Mouse (Mus musculus) urinary bladder, adult 2 months (tissue): ENCODE measurements around the gene Slc22a21. TPM values are rescaled to one million over a fixed set of nuclear protein-coding genes. Genes with fewer than 3 reads are reported as not detected.
"Not testable (repeated sequence)": the region's sequence is repeated elsewhere in the genome, so short reads cannot be mapped to it uniquely, and the experiment has no call there.

ENCODE experiments used
- DNase-seq: peaks from one replicate; pipeline ENCODE4 v3.0.0; 2022; ENCODE audit warnings: low spot score
- polyA plus RNA-seq: library from polyadenylated mRNA; depleted of rRNA; stranded (reverse); fragments of >200 nt; gene quantifications from 2 replicates; pipeline ENCODE4 v1.2.3, GENCODE M21; 2012; rRNA removed

Gene Slc22a21
- 18.8 and 20.5 TPM in 2 replicates for polyA plus RNA-seq

DNA sequence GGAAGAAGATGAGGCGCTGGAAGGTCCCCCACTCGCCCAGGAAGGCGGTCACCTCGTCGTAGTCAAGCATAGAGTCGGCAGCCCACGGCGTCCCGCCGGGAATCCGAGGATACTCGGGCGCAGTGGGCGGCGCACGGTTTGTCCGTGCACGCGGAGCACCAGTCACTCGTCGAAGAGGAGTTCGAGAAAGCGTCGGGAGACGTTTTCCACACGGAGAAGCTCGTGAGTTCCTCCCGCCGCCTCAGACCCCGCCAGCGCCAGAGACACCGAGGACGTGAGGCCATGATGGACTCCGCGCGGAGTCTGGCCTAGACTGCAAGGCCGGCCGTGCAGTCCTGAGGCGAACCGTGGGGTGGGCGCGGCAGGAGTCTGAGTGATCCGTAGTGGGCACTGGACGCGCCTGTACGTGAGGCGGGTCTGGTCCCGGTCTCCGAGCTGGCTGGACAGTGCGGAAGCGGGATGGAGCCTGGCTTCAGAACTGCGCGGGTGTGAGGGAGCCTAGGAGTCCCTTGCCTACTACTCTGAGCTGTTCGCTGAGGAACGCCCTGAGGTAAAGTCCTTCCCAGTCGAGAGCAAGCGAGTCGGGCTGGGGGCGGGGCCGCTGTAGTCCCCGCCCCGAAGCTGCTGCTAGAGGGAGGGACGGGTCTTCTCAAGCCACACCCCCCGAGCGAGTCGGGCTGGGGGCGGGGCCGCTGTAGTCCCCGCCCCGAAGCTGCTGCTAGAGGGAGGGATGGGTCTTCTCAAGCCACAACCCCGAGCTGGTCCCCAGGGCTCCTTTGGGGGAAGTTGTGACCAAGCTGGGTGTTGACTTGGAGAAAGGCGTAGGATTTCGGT, at the start of gene Slc22a21:
TSS of gene Slc22a21 (minus strand) at position 545 of the 834 bp plus-strand sequence.
- DNase-seq, result peak; percentile 56

DNA sequence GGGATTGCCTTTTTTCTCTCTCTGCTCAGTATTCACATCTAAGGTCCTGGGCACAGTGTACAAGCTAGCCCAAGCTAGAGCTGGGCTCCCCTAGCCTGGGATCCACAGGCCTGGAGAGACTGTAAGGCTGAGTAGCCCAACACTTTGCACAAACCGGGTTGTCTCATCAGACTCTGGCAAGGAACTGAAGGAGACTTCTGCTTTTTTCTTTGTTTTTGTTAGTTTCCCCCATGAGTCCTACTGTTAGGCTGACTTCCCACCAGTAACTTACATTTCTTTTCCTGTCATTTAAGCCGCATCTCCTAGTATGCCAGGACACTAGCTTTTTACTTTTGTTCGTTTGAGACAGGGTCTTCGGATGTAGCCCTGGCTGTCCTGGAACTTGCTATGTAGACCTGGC, 48.9 kb upstream of the Slc22a21 start:
- DNase-seq, result no peak

DNA sequence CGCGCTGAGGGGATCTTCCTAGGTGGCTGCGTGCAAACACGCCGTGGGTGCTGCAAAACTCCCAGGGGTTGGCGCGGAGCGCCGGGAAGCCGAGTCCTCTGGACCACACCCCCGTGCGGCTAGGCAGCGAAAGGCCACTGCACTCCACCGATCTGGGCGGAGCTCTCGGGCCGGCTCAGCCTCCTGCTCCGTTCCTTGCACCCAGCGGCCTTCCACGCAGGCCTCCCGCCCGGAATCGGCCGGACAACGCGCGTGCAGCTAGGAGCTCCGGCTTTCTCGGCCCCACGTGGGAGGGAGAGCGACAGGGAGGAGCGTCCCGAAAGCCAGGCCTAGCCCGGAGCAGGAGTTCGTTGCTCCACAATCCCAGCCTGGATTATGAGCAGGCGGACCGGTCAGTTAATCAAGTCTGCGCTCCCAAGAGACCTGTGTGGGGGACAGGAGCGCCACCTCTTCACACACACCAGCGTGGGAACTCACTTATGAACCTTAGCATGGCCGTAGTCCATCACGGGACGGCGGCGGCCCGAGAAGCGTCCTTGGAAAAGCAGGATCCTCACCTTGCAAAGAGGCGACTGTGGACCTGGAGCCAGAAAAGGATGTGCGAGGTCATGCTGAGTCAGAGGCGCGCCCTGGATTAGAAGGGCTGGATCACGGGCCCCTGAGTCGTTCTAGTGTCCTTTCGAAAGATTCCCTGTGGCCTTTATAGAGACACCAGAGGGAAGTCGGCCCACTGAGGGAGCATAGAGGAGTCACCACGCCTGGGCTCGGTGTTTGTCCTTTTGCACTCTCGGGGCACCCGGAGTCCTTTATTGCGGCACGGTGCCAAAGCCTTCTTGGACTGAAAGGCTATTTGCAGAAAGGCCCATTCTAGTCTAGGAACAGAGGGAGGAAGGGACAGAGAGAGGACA, 48.2 kb upstream of the Slc22a21 start, which contains the start of gene Slc22a4:
TSS of gene Slc22a4 (minus strand) at position 47 of the 908 bp plus-strand sequence.
- peak; percentile 70 for DNase-seq

DNA sequence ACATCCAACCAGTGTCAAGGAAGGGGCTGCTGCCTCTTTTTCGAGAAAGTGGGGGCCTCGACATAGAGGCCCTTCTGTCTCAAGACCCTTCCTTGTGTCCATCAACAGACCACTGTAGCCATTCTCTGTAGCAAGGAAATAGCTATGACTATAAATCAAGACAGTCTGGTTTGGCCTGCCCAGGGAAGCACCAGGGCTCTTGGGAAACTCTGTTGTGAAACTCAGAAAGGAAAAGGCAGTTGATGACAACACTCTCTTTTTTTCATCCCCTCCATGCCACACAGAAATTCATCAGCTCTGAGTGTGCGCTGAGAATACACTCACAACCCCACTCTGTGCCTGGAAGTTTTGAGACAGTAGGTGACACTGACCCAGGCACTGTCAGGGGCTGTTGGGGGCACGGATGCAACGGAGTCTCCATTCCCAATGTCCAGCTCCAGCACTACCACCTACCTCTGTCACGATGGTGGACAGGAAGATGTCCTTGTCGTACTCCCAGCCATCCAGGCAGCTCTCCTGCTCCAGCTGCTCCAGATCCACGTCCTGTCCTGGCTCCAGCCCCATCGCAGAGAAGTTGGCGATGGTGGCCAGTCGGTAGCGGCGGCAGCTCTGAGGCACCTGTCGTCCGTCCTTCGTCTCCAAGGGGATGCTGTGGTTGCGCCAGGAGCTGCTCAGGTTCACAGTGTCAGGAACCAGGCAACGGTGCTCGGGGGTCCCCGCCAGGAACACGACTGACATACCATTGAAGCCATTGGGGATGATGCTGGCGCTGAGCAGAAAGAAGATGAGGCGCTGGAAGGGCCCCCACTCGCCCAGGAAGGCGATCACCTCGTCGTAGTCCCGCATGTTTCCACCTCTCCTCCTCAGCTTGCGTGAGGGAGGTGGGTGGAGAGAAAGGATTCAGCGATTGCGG, 47.3 kb upstream of the Slc22a21 start:
- DNase-seq, result no peak

DNA sequence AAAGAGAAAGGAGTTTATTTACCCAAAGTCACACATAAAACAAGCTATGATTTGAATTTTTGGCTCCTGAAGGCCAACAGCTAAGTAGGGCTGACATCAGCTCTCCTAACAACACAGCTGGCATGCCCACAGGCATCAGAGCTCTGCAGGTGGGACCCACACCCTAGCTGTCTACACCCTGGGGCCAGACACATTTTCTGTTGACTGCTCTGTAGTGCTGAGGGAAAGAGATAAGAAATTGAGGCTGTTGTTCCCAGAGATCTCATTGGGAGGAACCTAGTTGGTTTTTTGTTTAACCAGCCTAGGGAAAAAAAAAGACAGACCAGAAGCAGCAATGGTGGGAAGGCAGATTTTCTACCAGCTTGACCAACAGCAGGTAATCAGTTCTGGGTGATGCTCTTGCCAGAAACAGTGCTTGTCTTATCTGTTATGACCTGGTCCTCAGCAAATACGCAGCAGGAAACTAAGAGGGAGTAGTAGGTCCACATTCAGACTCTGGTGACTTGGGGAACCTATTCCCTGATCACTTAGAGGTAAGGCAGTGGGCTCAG, 46.4 kb upstream of the Slc22a21 start:
- no peak for DNase-seq

DNA sequence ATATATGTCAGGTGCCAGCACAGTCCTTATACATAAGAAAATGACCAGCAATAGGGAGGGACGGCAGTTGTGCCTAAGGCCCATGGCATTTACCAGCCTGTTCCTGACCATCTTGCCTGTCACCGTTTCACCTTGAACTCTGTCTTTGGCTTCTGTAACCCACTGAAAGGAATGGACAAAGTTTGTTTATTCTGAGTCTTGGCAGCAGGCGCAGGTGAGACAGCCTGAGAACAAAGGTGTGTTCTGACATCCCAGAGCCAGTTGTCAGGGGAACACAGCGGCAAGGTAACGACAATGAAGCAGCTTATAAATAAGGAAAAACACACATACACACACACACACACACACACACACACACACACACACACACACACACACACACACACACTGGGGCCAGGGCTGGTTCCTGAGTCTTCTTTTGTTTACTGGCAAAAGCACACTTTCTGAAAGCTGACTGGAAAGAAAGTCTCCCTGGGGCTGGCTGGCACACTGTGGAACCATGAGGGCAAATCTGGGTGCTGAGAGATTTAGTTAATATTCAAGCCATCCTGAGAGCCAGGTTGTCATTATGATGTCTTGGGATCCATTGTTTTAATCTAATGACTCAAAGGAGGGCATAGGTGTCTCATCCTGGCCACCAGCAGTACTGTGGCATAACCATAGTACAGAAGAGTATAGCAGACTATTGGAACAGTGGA, 41.4 kb upstream of the Slc22a21 start:
- no peak for DNase-seq

DNA sequence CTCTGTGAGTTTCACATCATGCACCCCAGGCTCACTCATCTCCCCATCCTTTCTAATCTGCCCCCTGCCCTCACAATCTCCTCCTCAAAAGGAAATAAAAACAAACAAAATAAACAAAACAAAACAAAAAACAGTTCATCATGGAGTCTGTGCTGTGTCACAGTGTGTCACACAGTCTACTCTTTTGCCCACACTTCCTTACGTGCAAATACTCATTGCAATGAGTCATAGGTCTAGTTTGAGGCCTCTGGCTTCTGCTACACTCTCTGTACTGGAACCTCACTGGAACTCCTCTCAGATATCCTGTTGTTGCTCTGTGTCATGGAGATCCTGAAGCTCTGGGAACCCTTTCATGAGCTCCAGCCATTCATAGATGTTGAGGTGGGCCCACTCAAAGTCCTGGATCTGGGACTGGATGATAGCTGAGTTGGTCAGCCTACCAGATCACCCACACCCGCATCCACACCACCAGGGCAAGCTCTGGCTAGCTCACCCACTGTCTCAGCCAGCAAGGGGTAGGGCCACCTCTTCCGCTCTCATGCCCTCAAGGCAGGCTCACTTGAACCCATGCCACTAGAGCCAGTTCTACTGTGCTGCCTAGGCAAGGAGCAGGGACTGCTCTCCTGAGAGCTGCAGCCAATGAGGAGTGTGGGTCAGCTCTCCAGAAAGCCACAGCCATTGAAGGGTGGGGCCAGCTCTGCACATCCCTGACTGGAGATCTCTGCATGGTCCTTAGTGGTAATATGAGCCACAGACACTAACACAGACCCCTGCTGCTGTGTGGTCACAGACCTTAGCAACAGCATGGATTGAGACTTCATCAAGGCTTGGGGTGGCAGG, 39.0 kb upstream of the Slc22a21 start:
- DNase-seq, result no peak

DNA sequence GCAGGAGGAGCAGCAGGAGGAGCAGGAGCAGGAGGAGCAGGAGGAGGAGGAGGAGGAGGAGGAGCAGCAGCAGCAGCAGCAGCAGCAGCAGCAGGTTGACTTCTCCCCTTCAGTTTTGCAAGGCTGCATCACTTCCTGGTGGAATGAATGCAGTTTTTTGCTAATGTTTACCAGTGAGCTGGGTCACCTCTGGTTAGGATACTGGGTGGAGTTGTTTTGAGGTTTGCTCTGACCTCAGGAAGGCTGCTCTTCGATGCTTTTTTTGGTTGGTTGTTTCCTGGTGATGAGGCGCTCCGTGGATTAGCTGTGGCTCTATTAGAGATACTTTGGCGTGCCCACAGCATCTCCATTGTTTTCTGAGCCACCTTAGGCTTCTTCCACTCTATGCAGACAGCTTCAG, 37.5 kb upstream of the Slc22a21 start:
- DNase-seq, result no peak

DNA sequence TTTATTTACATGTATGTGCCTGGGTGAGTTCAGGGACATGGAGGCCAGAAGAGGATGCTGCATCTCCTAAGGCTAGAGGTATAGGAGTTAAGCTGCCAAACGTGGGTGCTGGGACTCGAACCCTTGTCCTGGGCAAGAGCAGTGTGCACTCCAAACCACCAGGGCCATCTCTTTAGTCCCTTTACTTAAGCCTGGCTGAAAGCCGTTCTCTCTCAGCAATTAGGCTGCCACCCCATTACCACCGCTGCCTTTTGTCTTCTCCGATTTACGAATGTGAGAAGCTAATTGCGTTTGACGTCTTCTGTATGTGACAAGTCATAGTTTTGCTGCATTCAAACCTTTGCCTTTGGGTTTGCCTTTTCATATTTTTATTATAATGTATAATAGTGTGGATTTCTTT, 35.9 kb upstream of the Slc22a21 start:
- no peak for DNase-seq

DNA sequence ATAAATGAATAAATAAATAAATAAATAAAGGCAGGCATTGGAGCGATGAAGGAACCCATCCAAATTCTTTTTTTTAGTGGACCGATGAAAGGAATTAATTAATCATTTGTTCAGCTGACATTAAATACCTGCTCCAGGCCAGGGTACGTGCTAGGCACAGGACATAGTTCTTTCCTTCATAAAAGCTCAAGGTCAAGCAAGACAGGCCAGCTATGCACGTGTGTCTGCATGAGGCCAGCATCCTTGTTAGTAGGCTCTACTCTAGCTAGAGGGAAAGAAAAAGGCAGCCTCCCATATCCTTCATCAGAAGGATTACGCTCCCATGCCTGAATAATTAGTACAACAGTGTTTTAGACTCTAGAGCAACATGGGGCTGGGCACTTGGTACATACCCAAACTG, 32.8 kb upstream of the Slc22a21 start:
- no peak for DNase-seq

DNA sequence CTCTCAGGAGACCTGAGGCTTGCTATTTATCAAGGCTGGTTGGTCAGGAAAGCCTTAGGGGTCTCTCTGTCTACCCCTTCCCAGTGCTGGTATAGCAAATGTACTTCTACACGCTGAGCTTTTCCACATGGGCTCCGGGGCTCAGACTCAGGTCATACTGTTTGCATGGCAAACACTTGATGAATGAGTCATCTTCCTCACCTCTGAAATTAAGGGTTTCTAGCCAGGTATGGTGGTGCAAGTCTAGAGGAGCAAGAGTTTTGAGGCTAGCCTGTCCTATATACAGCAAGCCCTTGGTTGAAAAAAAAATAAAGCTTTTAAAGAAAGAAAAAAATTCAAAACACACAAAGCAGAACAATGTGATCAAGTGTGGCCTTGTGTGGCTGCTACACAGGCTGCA, 31.1 kb upstream of the Slc22a21 start:
- no peak for DNase-seq

DNA sequence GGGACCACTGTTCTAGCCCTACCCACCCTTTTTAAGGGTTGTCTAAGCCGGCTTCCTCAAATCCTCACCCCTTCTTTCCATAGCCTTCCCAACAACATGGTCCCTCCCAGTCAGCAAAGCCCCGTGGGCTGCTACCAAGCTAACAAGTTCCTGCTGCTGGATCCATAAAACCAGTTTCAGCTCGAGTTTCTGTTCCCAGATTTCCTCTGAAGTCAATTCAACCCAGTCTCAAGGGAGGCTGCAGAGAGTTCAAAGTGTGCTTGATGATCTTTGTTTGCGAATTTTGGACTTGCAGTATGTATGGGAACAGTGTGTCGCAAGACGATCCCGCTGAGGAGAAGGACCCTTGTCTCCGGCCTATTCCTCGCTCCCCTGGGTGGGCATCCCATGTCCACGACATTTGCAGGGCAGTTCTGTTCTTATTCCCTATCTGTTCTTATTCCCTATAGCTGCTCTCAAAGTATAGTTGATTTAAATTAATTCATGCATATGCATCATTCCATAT, 28.3 kb upstream of the Slc22a21 start:
- no peak for DNase-seq

DNA sequence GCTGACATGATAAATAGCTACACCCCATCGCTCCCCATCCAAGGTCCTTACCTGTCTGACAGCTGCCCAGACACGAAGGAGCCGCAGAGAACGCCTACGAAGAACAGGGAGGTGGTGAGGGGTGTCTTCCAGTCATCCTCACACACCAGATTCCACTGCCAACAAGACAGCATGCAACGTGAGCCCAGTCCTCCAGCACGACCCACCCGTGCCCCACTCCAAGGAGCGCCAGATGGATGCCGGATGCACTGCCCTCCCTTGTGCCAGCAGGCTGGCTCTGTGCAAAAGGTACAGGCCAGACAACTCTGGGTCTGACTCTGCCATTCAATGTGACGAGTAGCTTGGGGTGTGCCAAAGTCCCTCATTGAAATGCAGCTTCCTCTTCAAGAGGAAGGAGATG, 27.6 kb upstream of the Slc22a21 start:
- no peak for DNase-seq

DNA sequence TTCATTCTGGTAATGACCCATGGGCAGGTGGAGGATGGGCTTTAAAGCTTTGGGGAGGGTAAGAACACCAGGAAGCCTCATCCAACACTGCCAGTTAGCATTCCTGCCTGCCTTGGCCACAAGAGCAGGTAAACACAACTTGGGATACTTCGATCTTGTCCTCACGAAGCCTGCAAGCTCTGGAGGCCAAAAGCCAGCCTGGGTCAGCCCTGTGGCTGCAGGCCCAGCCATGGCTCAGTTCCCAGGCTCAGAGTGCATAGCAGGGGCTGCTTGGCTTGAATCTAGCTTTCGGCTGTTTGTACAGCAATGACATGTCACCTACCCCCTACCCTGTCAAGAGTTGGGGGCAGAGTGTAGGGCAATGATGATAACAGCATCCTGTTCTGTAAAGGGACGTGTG, 26.8 kb upstream of the Slc22a21 start:
- DNase-seq, result no peak

DNA sequence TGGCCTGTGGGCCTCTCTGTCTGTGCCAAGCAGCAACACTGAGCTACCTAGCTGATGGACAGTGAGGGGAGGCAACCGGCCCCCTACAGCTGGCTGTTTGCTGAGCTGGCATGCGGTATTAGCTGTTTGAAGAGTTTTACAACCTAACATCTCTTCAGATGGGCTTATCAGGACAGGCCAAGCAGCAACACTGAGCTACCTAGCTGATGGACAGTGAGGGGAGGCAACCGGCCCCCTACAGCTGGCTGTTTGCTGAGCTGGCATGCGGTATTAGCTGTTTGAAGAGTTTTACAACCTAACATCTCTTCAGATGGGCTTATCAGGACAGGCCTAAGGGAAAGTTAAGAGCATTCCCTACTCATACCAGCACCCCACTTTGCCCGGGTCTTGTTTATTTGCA, 26.2 kb upstream of the Slc22a21 start:
- not testable (repeated sequence) for DNase-seq

DNA sequence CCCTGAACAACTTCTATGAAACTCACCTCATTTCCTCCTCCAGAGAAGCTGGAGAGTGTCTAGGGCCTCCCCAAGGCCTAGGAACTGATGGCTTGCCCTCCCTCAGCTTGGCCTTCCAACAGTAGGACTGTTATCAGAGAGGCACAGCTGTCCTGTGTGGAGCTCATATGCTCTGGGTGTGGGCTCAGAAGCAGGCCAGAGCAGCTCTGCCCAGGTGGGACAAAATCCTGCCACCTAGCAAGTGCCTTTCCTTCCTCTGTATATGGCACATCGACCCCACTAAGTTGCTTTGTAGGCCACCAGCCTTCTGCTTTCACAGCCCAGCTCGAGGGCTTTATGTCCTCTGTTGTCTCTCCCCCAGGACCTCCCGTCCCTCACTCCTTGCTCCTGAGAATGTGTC, 24.6 kb upstream of the Slc22a21 start:
- DNase-seq, result no peak

DNA sequence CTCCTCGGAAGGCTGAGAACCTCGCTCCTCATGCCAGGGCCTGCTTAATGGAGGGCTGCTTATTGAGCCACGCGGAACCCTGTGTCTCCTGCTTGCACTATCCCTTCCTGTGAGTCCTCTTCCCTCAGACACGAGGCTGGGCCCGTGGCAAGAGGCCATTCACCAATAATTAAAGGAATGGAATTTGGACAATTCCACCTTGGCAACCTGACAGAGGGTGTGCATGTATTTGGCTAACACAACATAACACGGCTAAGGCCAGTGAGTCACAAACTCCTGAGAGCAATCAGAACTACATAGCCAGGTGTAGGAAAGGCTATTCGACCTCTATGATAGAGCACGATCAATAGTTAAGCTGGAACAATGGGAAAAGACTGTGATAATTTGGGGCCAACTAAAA, 24.1 kb upstream of the Slc22a21 start:
- no peak for DNase-seq

DNA sequence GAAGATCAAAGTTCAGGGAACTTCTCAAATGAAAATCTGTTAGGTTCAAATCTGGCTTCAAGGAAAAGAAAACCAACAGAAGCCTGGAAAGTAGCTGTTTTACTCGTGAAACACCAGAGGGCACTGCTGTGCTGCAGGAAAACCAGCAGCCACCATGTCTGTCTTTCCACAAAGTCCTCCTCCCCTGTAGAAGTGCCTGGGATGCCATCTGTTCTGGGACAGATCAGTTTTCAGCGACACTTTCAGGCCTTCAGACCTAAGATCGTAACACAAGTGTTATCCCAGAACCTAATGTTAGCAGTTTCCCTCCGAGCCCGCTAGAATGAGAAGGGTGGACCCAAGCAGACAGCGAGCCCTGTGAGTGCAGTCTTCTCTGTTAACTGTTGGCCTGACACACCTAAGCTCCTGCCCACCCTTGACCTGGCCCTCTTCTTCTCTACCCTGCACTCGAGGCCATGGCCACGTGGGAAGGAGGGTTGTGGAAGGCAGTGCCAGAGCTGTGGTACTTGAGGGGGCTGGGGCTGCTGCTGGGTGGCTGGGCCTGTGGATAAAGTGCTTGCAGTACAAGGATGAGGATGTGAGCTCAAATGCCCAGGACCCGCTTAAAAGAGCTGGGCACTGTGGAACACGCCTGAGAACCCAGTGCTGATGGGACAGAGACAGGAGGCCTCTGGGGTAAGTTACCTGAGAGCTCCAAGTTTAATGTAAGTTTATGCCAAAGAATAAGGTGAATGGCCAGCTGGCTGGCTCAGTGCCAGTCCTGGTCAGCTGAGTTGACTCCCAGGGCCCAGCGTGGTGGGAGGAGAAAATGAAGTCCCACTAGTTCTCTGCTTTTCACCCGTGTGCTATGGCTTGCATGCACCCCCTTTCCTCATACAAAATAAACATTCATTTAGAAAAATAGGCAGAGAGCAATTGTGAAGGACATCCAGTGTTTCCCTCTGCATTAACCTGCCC, 22.9 kb upstream of the Slc22a21 start:
- not testable (repeated sequence) for DNase-seq
